Mouse (Mus musculus): ENCODE measurements around the gene Ccl9.

Gene Ccl9

GRCm38 (mm10) chr11:83536831-83537230 lies 41.6 kb downstream of the Ccl9 start:
- no peak for DNase-seq (ENCODE audit: low spot score)

GRCm38 (mm10) chr11:83534609-83535423 lies 43.6 kb downstream of the Ccl9 start:
- peak; percentile 62 for DNase-seq (ENCODE audit: low spot score)

GRCm38 (mm10) chr11:83534143-83534542 lies 44.3 kb downstream of the Ccl9 start:
- no peak for DNase-seq (ENCODE audit: low spot score)

- DNase-seq (ENCODE audit: low spot score), result no peak
Measured at GRCm38 (mm10) chr11:83533192-83533591, 45.2 kb downstream of the Ccl9 start.

- no peak for DNase-seq (ENCODE audit: low spot score)
Measured at GRCm38 (mm10) chr11:83530360-83530759, 48.1 kb downstream of the Ccl9 start, which contains the start of gene Ccl5. Gene Ccl5, minus strand, starts transcription at chr11:83530518.

GRCm38 (mm10) chr11:83529024-83529423 lies 49.4 kb downstream of the Ccl9 start:
- DNase-seq (ENCODE audit: low spot score), result no peak
